Mouse (Mus musculus) C2C12 (cell line): ENCODE data around the gene Nudt3.

Experiments used
- CEBPB ChIP-seq: IDR thresholded peaks from one replicate; pipeline ENCODE4 v1.6.1; 2011; ENCODE audit warnings: low read depth, mild to moderate bottlenecking, control low read depth, moderate library complexity
- CTCF ChIP-seq: IDR thresholded peaks from one replicate; pipeline ENCODE4 v1.5.1; 2011; ENCODE audit not compliant: control insufficient read depth, insufficient read depth, insufficient read length
- FOSL1 ChIP-seq: IDR thresholded peaks from one replicate; pipeline ENCODE4 v1.8.0; 2011; ENCODE audit warnings: mild to moderate bottlenecking, low read length; ENCODE audit not compliant: poor library complexity, insufficient read depth, severe bottlenecking
- MAX ChIP-seq: IDR thresholded peaks from one replicate; pipeline ENCODE4 v1.6.1; 2011; ENCODE audit warnings: mild to moderate bottlenecking, control low read depth
- MYOD1 ChIP-seq: IDR thresholded peaks from one replicate; pipeline ENCODE4 v1.6.1; 2011; ENCODE audit warnings: low read depth; ENCODE audit not compliant: control insufficient read depth, insufficient read length

DNA sequence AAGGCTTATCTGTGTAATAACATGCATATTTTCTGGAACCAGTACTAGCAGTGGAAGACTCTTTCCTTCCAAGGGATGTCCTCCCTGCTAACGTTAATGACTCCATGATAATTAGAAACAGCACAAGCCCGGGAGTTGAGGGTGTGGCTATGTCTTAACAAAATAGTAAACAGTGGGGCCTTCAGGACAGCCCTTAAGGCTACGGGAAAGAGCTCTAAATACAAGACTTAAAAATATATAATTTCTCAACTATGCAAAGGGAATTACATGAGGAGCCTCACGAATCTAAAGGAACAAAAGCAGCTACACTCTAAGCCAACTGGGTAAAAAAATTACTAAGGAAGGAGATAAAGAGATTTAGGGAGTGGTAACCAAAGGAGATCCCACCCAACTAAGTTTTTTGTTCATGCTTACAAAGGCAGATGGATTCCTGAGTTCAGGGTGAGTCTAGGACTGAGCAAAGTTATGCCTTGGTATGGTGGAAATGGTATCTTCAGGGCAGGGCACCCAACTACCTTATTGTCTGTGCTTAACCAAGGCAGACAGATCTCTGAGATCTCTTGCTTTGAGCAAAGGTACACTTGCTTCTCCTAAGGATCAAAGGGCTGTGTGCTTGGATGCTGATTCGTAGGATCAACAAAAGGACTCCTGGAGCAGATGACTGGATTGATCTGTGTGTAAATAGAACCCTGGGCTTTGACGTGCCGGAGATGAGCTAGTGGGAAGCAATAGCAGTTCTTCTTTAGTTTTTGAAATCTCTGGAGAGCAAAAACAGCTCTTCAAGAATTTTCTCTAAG lies 2.4 kb upstream of the Nudt3 start:
- no peak for TF ChIP-seq CTCF
- no peak for TF ChIP-seq MAX
- TF ChIP-seq CEBPB, result no peak
- no peak for TF ChIP-seq FOSL1
- TF ChIP-seq MYOD1, result no peak
